Mouse (Mus musculus): ENCODE data around the gene Gm21897.

GRCm38 (mm10) chr16:15357766-15358165 is 40.5 kb downstream of the Gm21897 start:
- no peak for TF ChIP-seq EP300 (IDR thresholded peaks at IDR 0.05)
- no peak for TF ChIP-seq CTCF (IDR thresholded peaks at IDR 0.05)
